Mouse (Mus musculus) CH12.LX (cell line): ENCODE data around the gene Ptprg. TPM values are rescaled to one million over a fixed set of nuclear protein-coding genes. Genes with fewer than 3 reads are reported as not detected.

Experiments
- DNase-seq: peaks from one replicate; pipeline ENCODE4 v3.0.0-alpha.2; 2013; ENCODE audit errors: extremely low read depth
- H3K27ac ChIP-seq: 2 replicates; pipeline ENCODE4 v1.5.1; 2012; ENCODE audit warnings: low read depth, mild to moderate bottlenecking, control low read depth, moderate library complexity; ENCODE audit not compliant: insufficient read depth
- H3K27me3 ChIP-seq: replicated peaks from 2 replicates; pipeline ENCODE3; 2012; ENCODE audit warnings: inconsistent platforms
- H3K36me3 ChIP-seq, 2 experiments: replicated peaks in 1 of 2; 2 replicates each; pipeline versions ENCODE3 to v1.6.1; 2012; ENCODE audit warnings: inconsistent platforms in 1 of 2, low read length in 1 of 2, mild to moderate bottlenecking in 1 of 2, mixed read lengths in 1 of 2, moderate library complexity in 1 of 2; ENCODE audit not compliant: control insufficient read depth in 1 of 2, insufficient read depth in 1 of 2
- H3K4me1 ChIP-seq, 2 experiments: 2 replicates each; pipeline ENCODE4 v1.6.1; 2012; ENCODE audit warnings: inconsistent platforms in 1 of 2, moderate library complexity in 1 of 2; ENCODE audit not compliant: insufficient read depth in 2 of 2, control insufficient read depth in 1 of 2
- H3K4me2 ChIP-seq: 2 replicates; pipeline ENCODE4 v1.6.1; 2012; ENCODE audit warnings: low read depth, mild to moderate bottlenecking, control low read depth; ENCODE audit not compliant: poor library complexity, insufficient read depth, severe bottlenecking
- H3K4me3 ChIP-seq, 3 experiments: fragments of 150-350 bp in 1 of 3; sonication (generic) in 1 of 3; replicated peaks in 1 of 3; 2 replicates each; pipeline versions ENCODE3 to v1.5.1; 2011 to 2012; ENCODE audit warnings: low read depth in 2 of 3, low read length in 2 of 3, mild to moderate bottlenecking in 2 of 3, moderate library complexity in 2 of 3, control low read depth in 1 of 3, improper control_type of control experiment in 1 of 3, inconsistent platforms in 1 of 3, mixed read lengths in 1 of 3; ENCODE audit not compliant: poor library complexity in 1 of 3
- H3K79me2 ChIP-seq: replicated peaks from 2 replicates; pipeline ENCODE4 v1.6.1; 2012; ENCODE audit warnings: mild to moderate bottlenecking, moderate library complexity; ENCODE audit not compliant: control insufficient read depth, poor library complexity, insufficient read depth, severe bottlenecking; ENCODE audit errors: extremely low read depth
- H3K9ac ChIP-seq: 2 replicates; pipeline ENCODE4 v1.6.1; 2012; ENCODE audit warnings: low read depth, mild to moderate bottlenecking, control low read depth, moderate library complexity; ENCODE audit not compliant: insufficient read depth
- H3K9me3 ChIP-seq: replicated peaks from 2 replicates; pipeline ENCODE3; 2012; ENCODE audit warnings: low read length, inconsistent platforms, mixed read lengths
- CHD2 ChIP-seq: IDR thresholded peaks from 2 replicates; pipeline ENCODE4 v1.6.1; 2011; ENCODE audit warnings: low read length, improper control_type of control experiment
- CTCF ChIP-seq, 2 experiments: IDR thresholded peaks in 1 of 2; conservative IDR thresholded peaks in 1 of 2; 2 replicates each; pipeline ENCODE4 v1.5.1; 2011 to 2012; ENCODE audit warnings: low read depth in 2 of 2, low read length in 2 of 2, improper control_type of control experiment in 1 of 2, inconsistent platforms in 1 of 2, mild to moderate bottlenecking in 1 of 2, moderate library complexity in 1 of 2
- EP300 ChIP-seq: IDR thresholded peaks from 2 replicates; pipeline ENCODE4 v1.6.1; 2011; ENCODE audit warnings: low read length, improper control_type of control experiment
- ETS1 ChIP-seq: conservative IDR thresholded peaks from 2 replicates; pipeline ENCODE4 v1.6.1; 2012; ENCODE audit warnings: low read depth, mild to moderate bottlenecking, inconsistent platforms, low read length, improper control_type of control experiment, moderate library complexity
- GABPA ChIP-seq: IDR thresholded peaks from 2 replicates; pipeline ENCODE4 v1.6.1; 2012; ENCODE audit warnings: low read depth, low read length, improper control_type of control experiment, inconsistent platforms; ENCODE audit not compliant: insufficient replicate concordance
- HCFC1 ChIP-seq: IDR thresholded peaks from 2 replicates; pipeline ENCODE4 v1.6.1; 2012; ENCODE audit warnings: low read depth, mild to moderate bottlenecking, inconsistent platforms, low read length, improper control_type of control experiment
- JUN ChIP-seq: IDR thresholded peaks from 2 replicates; pipeline ENCODE4 v1.6.1; 2011; ENCODE audit warnings: low read depth, mild to moderate bottlenecking, low read length, improper control_type of control experiment, moderate library complexity; ENCODE audit not compliant: insufficient read depth
- JUND ChIP-seq: conservative IDR thresholded peaks from 2 replicates; pipeline ENCODE4 v1.6.1; 2011; ENCODE audit warnings: low read depth, low read length, improper control_type of control experiment
- KAT2A ChIP-seq: IDR thresholded peaks from 2 replicates; pipeline ENCODE4 v1.6.1; 2012; ENCODE audit warnings: low read length, improper control_type of control experiment, inconsistent platforms; ENCODE audit not compliant: insufficient replicate concordance
- MAFK ChIP-seq: IDR thresholded peaks from 2 replicates; pipeline ENCODE4 v1.6.1; 2011; ENCODE audit warnings: low read length, improper control_type of control experiment; ENCODE audit not compliant: insufficient replicate concordance
- MEF2A ChIP-seq: IDR thresholded peaks from 2 replicates; pipeline ENCODE4 v1.6.1; 2014; ENCODE audit warnings: low read depth, mild to moderate bottlenecking, inconsistent platforms, low read length, improper control_type of control experiment, borderline replicate concordance
- NELFE ChIP-seq: IDR thresholded peaks from 2 replicates; pipeline ENCODE4 v1.6.1; 2011; ENCODE audit warnings: low read depth, low read length, improper control_type of control experiment
- NRF1 ChIP-seq: IDR thresholded peaks from 2 replicates; pipeline ENCODE4 v1.6.1; 2014; ENCODE audit warnings: low read depth, mild to moderate bottlenecking, inconsistent platforms, low read length, improper control_type of control experiment, moderate library complexity
- PAX5 ChIP-seq: IDR thresholded peaks from 2 replicates; pipeline ENCODE4 v1.6.1; 2012; ENCODE audit warnings: low read length, inconsistent platforms, mixed read lengths
- POLR2A ChIP-seq: IDR thresholded peaks from 2 replicates; pipeline ENCODE4 v1.6.1; 2011; ENCODE audit warnings: low read depth, mild to moderate bottlenecking, improper control_type of control experiment, low read length
- RAD21 ChIP-seq: IDR thresholded peaks from 2 replicates; pipeline ENCODE4 v1.6.1; 2011; ENCODE audit warnings: low read depth, mild to moderate bottlenecking, low read length, improper control_type of control experiment, moderate library complexity
- SMC3 ChIP-seq: IDR thresholded peaks from 2 replicates; pipeline ENCODE4 v1.6.1; 2011; ENCODE audit warnings: low read depth, low read length, improper control_type of control experiment
- TBP ChIP-seq: conservative IDR thresholded peaks from 2 replicates; pipeline ENCODE4 v1.6.1; 2011; ENCODE audit warnings: low read depth, low read length, improper control_type of control experiment
- TCF12 ChIP-seq: IDR thresholded peaks from 2 replicates; pipeline ENCODE4 v1.6.1; 2014; ENCODE audit warnings: low read depth, mild to moderate bottlenecking, inconsistent platforms, low read length, improper control_type of control experiment
- USF2 ChIP-seq: conservative IDR thresholded peaks from 2 replicates; pipeline ENCODE4 v1.6.1; 2011; ENCODE audit warnings: low read depth, low read length, improper control_type of control experiment
- ZC3H11A ChIP-seq: IDR thresholded peaks from 2 replicates; pipeline ENCODE4 v1.6.1; 2012; ENCODE audit warnings: low read depth, mild to moderate bottlenecking, inconsistent platforms, low read length, improper control_type of control experiment
- ZKSCAN1 ChIP-seq: IDR thresholded peaks from 2 replicates; pipeline ENCODE4 v1.6.1; 2012; ENCODE audit warnings: low read depth, inconsistent platforms, low read length, improper control_type of control experiment, borderline replicate concordance
- ZMIZ1 ChIP-seq: IDR thresholded peaks from 2 replicates; pipeline ENCODE4 v1.6.1; 2012; ENCODE audit warnings: low read depth, mild to moderate bottlenecking, inconsistent platforms, low read length, improper control_type of control experiment
- ZNF384 ChIP-seq: IDR thresholded peaks from 2 replicates; pipeline ENCODE4 v1.6.1; 2012; ENCODE audit warnings: low read depth, low read length, improper control_type of control experiment, inconsistent platforms
- dilution Hi-C: fragments of 300-500 bp; cut with MboI; formaldehyde crosslinking; loops from 2 replicates; pipeline ENCODE4 v1.14.3; 2020; ENCODE audit warnings: low sequenced_read_pairs; ENCODE audit not compliant: extremely low pct_unique_long_range_greater_than_20kb, extremely low pct_ligation_motif_present
- in situ Hi-C: fragments of 300-500 bp; cut with MboI; formaldehyde crosslinking; loops from 3 replicates; pipeline ENCODE4 v1.14.3; 2019; ENCODE audit warnings: low sequenced_read_pairs, low pct_ligation_motif_present, low pct_unique_long_range_greater_than_20kb, mixed read lengths
- polyA plus RNA-seq: library from polyadenylated mRNA; unstranded; fragments of >175 nt; gene quantifications from 2 replicates; pipeline ENCODE4 v1.2.1, GENCODE M21; 2012; ENCODE audit warnings: low read depth; ENCODE audit not compliant: insufficient read length
- total RNA-seq, 2 experiments: library from RNA; depleted of rRNA; stranded (reverse); fragments of 300-350 nt in 1 of 2; fragments of >200 nt in 1 of 2; gene quantifications; 2 replicates each; pipeline ENCODE4 v1.2.3; 2012 to 2014

The Ptprg gene
- total and polyA plus RNA-seq, 3 experiments, result 0.08 TPM; not detected in 2

DNA sequence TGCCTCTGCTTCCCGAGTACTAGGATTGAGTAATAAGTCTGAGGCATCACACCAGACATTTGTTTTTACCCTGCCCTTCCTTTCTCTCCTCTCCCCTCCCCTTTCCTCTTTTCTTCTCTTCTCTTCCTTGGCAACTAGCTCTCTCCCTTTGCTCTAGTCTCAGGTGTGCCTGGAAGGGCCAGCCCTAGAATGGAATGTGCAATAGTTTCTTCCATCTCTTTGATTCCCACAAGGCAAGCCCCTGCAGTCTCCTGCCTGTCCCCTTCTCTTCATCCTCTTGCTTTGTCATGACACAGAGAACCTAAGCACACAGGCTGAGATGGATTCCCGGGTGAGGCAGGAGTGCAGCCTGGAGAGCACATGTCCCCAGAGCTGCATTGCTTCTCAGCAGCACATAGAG lies 512.4 kb downstream of the Ptprg start:
- dilution Hi-C loops, result no loop called here
- DNase-seq, result no peak
- no peaks in the 10 kb centered on the region for H3K79me2 ChIP-seq

DNA sequence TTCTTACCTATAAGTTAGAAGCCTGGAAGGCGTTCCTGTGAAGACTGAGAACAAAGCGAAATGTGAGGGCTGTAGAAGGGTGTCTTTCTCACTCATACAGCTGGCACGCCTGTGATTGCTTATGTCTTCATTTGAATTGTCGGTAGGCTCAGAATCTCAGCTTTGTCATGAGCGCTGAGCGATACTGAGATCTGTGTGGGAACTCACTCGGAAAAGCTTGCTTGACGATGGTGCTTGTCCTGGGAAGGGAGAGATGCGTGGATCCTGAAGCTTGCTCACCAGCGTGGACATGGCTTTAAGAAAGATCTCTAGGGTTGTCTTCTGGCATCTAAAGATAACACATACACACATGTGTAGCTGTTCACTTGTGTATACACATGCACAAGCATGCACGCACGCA lies 516.4 kb downstream of the Ptprg start:
- no peaks in the 10 kb centered on the region for H3K36me3 ChIP-seq
- TF ChIP-seq JUND (no peak), ETS1 (no peak)
- H3K4me3 ChIP-seq, result no peak overlapping the region
- H3K4me1 ChIP-seq, result no peaks in the 10 kb centered on the region
- H3K27me3 ChIP-seq, result no peaks in the 10 kb centered on the region
- H3K79me2 ChIP-seq, result no peaks in the 10 kb centered on the region
- H3K9me3 ChIP-seq, result no peaks in the 10 kb centered on the region
- DNase-seq, result no peak
- dilution Hi-C loops, result no loop called here
- H3K4me2 ChIP-seq, result no peak overlapping the region
- in situ Hi-C loops, result no loop called here
- H3K27ac ChIP-seq, result no peak overlapping the region
- no peak overlapping the region for H3K9ac ChIP-seq

More for the DNA sequence above, 512.4 kb downstream of the Ptprg start:
- H3K27me3 ChIP-seq, result no peaks in the 10 kb centered on the region
- no peak for TF ChIP-seq CTCF (conservative IDR thresholded peaks at IDR 0.05 in 1 of 2, IDR thresholded peaks at IDR 0.05 in 1 of 2; ENCODE audit: low read depth in 2 of 2, low read length in 2 of 2)
- no peak for TF ChIP-seq POLR2A
- no peak for TF ChIP-seq CHD2
- TF ChIP-seq ZNF384, result no peak
- no peak for TF ChIP-seq USF2
- TF ChIP-seq HCFC1, result no peak
- TF ChIP-seq SMC3, result no peak
- no peak for TF ChIP-seq MEF2A
- no peak for TF ChIP-seq PAX5
- no peak for TF ChIP-seq JUN
- TF ChIP-seq TCF12, result no peak
- no peak for TF ChIP-seq KAT2A
- TF ChIP-seq GABPA, result no peak
- TF ChIP-seq, all 38 proteins: peak for 0
- in situ Hi-C loops, result no loop called here
- Histone ChIP-seq H3K9me3 (no peaks in the 10 kb centered on the region), H3K36me3 (no peaks in the 10 kb centered on the region), H3K4me3 (no peak overlapping the region), H3K27ac (no peak overlapping the region), H3K4me1 (no peaks in the 10 kb centered on the region), H3K9ac (no peak overlapping the region), H3K4me2 (no peak overlapping the region)

DNA sequence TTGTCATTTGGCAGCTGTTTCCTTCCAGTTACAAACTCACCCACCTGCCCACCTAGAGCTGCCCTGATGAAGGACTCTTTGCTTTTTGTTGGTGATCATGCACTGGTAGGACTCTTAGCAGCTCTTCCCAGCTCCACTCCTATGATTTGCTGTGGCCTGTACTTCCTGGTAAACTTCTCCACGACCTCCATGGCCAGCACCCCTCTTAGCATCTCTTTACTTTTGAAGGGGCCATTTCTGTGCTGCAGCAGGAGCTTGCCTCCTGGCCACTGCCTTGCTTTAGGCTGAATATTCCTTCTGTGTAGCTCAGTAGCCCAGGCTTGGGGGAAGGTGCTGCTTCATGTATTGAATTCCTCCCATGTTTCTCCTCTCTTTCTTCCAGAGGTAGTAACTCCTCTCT lies 517.0 kb downstream of the Ptprg start:
- Histone ChIP-seq H3K79me2 (no peaks in the 10 kb centered on the region), H3K4me3 (no peak overlapping the region), H3K36me3 (no peaks in the 10 kb centered on the region), H3K4me1 (no peaks in the 10 kb centered on the region), H3K27ac (no peak overlapping the region), H3K9me3 (no peaks in the 10 kb centered on the region), H3K9ac (no peak overlapping the region), H3K4me2 (no peak overlapping the region), H3K27me3 (no peaks in the 10 kb centered on the region)
- dilution Hi-C loops, result no loop called here
- in situ Hi-C loops, result no loop called here
- TF ChIP-seq USF2, result no peak
- TF ChIP-seq TBP, result no peak
- TF ChIP-seq RAD21, result no peak
- no peak for TF ChIP-seq ZKSCAN1
- no peak for TF ChIP-seq ZC3H11A
- TF ChIP-seq NELFE, result no peak
- TF ChIP-seq ZMIZ1, result no peak
- TF ChIP-seq PAX5, result no peak
- no peak for TF ChIP-seq ZNF384
- no peak for TF ChIP-seq MEF2A
- TF ChIP-seq JUN, result no peak
- TF ChIP-seq POLR2A, result no peak
- no peak for TF ChIP-seq EP300
- no peak for TF ChIP-seq HCFC1
- no peak for TF ChIP-seq MAFK
- no peak for TF ChIP-seq NRF1
- DNase-seq, result no peak
